Mouse (Mus musculus) T-cell, adult 2 months (primary cell): ENCODE results near the gene Myl7.
"Not testable (repeated sequence)": the region's sequence is repeated elsewhere in the genome, so short reads cannot be mapped to it uniquely, and the experiment has no call there.

Experiments
- DNase-seq: peaks from one replicate; pipeline ENCODE4 v3.0.0; 2022; ENCODE audit warnings: low spot score

Myl7 gene

GRCm38 (mm10) chr11:5903844-5904243, 5.3 kb upstream of the Myl7 start:
- DNase-seq: no peak

DNA sequence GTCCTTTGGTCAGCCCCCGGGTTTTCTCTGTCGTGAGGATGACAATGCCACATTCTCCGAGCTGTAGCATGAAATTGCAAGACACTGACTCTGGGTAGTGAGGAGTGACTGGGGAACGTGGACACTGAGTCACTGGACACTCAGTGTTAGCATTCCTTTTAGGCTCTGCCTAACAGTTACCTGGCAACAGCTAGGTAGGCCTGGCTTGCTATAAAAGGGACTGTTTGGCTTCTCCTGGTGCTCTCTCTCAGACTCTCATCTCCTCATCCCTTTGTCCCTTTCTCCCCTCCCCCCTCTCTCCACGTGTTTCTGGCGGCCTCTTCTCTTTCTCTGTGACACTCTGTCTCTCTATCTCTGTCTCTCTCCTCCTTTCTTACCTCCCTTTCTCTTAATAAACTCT, 3.8 kb upstream of the Myl7 start:
- no peak for DNase-seq

DNA sequence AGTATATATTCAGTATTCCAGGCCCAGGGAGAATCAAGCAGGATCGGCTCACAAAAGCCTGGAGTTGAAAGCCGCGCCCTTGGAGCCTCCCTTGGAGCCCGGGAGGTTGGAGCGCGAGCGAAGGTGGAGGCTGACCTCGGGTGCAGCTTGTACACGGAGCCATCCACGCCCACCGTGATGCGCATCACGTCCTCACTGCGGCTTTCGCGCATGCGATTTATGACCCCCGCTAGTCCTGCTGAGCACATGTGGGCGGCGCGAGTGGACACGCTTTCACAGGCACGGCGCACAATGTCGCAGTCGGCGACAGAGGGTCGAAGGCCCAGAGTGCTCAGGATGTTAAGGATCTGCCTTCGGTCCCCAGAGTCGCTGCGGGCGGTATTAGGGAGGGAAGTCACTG, 3.4 kb upstream of the Myl7 start:
- no peak for DNase-seq

DNA sequence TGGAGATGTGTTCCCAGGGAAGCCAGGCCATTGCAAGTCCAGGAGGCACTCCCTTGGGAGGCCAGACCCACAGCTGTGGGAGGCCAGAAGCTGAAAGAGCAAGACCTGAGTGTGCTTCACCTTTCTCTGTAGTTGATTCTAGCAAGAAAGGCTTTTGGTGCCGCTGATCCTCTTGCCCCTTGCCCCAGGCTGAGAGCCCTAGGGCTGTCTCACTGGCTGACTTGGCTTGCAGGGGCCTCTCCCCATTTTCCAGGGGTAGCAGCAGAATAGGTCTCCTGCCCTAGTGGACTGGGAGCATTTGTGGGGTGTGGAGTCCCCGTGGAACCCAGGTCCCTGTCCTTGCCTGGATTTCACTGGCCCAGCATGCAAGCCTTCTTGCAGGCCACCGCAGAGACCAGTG, 2.7 kb upstream of the Myl7 start:
- DNase-seq: no peak

GRCm38 (mm10) chr11:5899286-5899685, 704 bp upstream of the Myl7 start:
- no peak for DNase-seq

DNA sequence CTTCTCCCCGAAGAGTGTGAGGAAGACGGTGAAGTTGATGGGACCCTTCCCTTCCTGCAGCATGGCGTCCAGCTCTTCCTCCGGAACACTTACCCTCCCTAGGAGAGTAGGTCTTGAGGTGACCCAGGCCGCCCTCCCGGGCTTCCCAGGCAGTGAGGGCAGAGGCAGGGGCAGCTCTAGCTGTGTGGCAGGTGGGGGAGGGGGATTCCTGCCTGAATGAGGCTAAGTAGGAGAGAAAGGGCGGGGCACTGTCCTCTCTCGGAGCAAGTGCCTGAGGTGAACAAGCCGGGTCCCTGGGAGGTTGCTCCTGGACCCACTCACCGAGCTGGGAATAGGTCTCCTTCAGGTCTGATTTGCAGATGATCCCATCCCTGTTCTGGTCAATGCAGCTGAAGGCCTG, 743 bp downstream of the Myl7 start:
- DNase-seq: no peak

DNA sequence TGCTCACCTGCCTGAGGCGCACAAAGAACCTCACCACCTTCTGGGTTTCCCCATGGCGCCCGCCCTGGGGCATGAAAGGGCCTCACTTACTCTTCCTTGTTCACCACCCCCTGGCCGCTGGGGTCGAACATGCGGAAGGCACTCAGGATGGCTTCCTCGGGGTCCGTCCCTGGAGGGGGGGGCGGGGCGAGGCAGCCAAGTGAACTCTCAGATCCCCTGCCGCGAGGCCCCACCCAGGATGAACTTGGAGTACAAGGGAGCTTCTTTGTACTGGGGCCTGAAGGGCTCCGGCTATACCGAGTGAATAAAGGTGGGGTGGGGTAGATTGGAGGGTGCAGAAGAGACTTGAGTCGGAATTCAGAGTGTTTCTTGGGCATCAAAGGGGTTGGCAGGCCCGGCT, 1.4 kb downstream of the Myl7 start:
- DNase-seq: no peak

- DNase-seq: no peak
These were observed 4.8 kb downstream of the Myl7 start for GRCm38 (mm10) chr11:5893807-5894206.

DNA sequence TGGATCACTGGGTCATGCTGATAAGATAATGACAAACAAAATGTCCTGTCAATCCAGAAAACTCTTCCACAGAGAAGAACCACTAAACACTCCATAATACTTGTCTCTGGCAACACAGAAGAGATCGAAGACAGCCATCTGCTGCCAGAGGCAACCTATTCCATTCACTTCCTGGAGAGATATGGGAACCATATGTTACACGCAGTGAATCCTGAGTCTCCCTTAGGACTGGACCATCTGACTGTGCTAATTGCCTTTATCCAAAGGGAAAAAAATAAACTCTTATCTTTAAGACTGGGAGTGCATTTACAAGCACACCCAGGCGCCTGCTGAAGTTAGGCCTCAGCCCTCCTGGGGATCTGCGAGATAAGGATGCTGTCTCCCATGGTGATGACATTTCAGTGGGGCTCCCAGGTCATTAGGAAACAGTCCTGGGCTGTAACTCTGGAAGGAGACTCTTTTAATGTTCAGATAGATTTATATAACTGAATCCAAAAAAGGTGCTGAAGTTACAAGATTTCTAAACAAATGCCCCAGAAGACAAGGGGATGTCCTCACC, 5.7 kb downstream of the Myl7 start:
- DNase-seq: no peak

GRCm38 (mm10) chr11:5892151-5892591, 6.4 kb downstream of the Myl7 start:
- no peak for DNase-seq

DNA sequence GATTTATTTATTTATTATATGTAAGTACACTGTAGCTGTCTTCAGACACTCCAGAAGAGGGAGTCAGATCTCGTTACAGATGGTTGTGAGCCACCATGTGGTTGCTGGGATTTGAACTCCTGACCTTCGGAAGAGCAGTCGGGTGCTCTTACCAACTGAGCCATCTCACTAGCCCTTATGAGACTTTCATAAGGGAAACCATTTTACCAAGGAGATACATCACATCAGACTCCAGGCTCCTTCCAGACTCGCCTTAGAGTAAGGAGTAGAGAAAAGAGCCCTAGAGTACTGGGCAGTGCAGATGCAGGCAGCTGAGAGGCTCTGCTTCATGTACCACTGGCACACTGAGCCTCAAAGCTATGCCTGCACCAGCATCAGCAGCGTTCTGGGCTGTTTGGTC, 10.0 kb downstream of the Myl7 start:
- DNase-seq: not testable (repeated sequence)

- no peak for DNase-seq
These were observed 11.3 kb downstream of the Myl7 start for GRCm38 (mm10) chr11:5887250-5887649.

DNA sequence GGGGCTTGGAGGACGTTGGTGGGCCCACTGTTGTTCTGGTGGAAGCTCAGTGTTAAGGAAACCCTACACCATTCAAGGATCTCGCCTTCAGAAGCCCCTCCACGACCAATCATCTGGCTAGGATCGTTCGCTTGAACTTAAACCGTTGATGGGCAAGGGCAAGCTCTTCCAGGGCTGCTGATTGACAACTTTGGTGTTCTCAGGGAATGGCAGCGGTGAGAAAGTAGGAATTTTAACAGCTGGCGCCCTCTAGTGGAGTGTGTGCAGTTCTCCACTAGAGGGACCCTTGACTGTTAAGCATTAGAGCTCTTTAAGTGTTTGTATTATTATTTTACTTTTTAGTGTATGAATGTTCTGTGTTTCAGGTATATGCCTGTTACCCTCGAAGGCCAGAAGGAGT, 12.4 kb downstream of the Myl7 start:
- DNase-seq: peak; percentile 41

GRCm38 (mm10) chr11:5882518-5882917, 16.1 kb downstream of the Myl7 start:
- DNase-seq: peak; percentile 28

DNA sequence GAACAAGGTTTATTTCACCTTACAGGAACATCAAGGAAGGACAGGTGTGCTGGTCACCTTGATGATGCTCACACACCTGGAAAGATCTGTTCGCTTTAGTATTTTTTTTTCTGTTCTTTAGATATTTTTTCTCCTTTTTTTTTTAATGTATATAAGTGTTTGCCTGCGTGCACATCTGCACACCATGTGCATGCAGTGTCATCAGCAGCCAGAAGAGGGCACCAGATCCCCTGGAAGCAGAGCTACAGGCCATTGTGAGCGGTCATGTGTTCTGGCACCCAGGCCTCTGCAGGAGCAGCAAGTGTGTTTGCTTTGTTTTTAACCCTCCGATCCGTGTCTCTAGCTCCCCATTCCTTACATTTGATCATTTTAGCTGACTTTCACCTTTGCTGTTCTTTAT, 18.7 kb downstream of the Myl7 start:
- peak; percentile 49 for DNase-seq

- DNase-seq: no peak
These were observed 19.9 kb downstream of the Myl7 start for GRCm38 (mm10) chr11:5878661-5879060.

GRCm38 (mm10) chr11:5877921-5878526, 20.6 kb downstream of the Myl7 start, which contains the start of gene Pold2:
Gene Pold2, minus strand, starts transcription at chr11:5878292.
- peak; percentile 97 for DNase-seq

DNA sequence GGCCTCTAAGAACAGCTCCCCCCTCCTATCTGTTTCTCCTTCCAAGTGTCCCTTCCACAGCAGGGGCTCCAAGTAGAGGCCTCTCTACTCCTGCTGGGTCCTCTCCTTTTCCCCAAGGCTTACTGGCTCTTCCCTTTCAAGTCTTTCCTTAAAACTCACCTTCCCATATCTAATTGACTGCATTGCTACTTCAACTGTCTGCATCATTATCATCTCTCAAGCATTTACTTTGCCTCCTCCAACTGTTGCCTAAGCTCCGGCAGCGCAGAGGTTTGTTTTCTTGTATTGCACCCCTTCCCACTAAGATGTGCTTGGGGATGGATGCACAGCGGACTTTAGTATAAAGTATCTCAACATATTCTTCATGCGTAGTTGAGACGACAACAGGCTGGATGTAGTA, 21.2 kb downstream of the Myl7 start:
- no peak for DNase-seq

GRCm38 (mm10) chr11:5873192-5873591, 25.4 kb downstream of the Myl7 start:
- DNase-seq: no peak

DNA sequence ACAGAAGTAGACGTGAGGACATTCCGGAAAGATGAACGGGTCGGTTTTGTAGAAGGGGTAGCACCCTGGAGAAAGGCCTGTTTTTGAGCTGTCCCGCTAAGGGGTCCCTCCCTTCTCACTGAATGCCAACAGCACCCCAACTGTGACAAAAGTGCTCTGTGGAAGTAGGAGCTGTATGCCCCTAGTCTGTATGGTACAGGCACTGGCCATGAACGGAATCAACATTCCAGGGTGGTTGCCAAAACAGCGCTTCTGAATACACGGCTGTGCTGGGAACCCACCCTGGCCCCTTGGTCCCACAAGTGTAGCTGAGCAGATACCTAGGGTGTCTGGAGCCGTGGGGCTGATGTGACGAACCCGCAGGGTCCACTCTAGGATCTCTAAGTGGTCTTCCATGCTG, 25.9 kb downstream of the Myl7 start:
- DNase-seq: no peak

DNA sequence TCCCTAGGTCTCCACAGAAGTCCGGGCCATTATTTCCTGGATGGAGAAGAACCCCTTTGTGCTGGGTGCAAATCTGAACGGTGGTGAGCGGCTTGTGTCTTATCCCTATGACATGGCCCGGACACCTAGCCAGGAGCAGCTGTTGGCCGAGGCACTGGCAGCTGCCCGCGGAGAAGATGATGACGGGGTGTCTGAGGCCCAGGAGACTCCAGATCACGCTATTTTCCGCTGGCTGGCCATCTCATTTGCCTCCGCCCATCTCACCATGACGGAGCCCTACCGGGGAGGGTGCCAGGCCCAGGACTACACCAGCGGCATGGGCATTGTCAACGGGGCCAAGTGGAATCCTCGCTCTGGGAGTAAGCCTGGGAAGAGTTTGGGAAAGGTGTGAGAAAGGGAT, 28.5 kb downstream of the Myl7 start:
- DNase-seq: no peak

DNA sequence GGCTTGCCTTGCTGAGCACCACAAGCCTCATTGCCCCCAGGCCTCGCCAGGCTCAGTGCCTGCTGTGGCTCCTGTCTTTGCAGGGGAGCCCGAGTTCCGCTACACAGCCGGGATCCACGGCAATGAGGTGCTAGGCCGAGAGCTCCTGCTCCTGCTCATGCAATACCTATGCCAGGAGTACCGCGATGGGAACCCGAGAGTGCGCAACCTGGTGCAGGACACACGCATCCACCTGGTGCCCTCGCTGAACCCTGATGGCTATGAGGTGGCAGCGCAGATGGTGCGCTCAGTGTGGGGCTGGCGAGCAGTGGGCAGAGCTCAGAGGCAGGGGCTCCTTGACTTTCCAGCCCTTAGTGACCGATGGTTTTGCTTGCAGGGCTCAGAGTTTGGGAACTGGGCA, 29.3 kb downstream of the Myl7 start:
- no peak for DNase-seq

GRCm38 (mm10) chr11:5868324-5868723, 30.3 kb downstream of the Myl7 start:
- no peak for DNase-seq

DNA sequence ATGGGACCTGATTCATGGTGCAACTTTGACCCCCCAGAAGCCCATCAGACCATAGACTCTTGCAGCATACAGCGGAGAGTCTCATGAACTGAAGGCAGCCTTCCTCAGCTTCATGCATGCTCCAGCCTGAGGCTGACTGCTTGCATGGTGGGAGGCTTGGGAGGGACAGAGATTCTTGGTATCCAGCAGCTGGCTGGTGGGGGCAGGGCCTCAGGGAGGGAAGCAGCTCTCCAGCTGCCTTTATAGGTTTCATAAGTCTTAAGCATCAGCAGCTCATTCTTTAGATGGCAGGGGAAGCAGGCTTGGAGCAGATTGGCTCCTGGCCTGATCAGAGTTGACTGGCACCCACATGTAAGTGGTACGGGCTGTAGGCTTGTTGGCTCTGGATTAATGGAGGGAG, 31.4 kb downstream of the Myl7 start:
- DNase-seq: no peak
